Mouse (Mus musculus) layer of hippocampus, postnatal 36 days (tissue): ENCODE data around the gene Ppp2ca. TPM values are rescaled to one million over a fixed set of nuclear protein-coding genes. Genes with fewer than 3 reads are reported as not detected.
A peak's percentile ranks its signal among the peaks of the same experiment; 100 is the strongest.
"Not testable (repeated sequence)": the region's sequence is repeated elsewhere in the genome, so short reads cannot be mapped to it uniquely, and the experiment has no call there.

Experiments
- DNase-seq, 2 experiments: peaks; one replicate each; pipeline ENCODE4 v3.0.0; 2022
- total RNA-seq, 2 experiments: library from RNA; stranded (reverse); gene quantifications; 2 replicates each; pipeline ENCODE4 v1.2.3; 2021

Ppp2ca gene
- total RNA-seq, 2 experiments from 2014 or later = 112 to 117 TPM

DNA sequence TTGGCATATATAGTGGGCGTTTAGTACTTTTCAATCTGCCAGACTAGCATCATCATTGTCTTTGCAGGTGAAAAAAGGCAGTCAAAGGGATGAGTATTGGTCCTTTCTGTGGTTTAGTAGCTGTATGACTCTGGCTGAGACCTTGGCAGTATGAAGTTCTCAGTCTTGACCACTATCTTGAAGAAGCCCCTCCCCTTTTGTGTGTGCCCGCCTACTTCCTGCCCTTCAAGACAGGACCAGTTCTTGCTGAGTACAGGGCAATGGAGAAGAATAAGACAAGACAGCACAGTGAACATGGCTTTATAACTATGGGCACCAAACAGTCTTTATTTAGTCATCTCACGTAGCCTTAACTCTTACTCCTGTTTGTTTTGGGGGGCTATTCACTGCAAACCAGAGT lies 1.5 kb upstream of the Ppp2ca start:
- no peak for DNase-seq

DNA sequence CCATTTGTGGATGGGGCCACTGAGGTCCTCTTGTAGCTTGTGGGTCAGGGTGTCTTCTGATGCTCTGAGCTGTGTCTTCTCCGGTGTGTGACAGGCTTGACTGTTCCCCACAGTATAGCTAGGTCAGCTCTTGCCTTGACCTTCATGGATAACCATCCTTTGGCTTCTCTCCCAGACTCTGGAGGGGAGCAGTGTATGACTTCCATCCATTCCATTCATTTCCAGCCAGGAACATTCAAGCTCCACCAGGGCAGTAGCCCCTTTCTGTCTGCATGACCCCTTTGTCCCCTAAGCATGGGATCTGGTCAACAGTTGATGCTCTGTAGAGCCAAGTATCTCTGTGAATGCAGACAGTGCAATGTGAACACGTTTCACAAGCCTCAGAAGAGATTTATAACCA lies 885 bp upstream of the Ppp2ca start:
- DNase-seq = no peak

DNA sequence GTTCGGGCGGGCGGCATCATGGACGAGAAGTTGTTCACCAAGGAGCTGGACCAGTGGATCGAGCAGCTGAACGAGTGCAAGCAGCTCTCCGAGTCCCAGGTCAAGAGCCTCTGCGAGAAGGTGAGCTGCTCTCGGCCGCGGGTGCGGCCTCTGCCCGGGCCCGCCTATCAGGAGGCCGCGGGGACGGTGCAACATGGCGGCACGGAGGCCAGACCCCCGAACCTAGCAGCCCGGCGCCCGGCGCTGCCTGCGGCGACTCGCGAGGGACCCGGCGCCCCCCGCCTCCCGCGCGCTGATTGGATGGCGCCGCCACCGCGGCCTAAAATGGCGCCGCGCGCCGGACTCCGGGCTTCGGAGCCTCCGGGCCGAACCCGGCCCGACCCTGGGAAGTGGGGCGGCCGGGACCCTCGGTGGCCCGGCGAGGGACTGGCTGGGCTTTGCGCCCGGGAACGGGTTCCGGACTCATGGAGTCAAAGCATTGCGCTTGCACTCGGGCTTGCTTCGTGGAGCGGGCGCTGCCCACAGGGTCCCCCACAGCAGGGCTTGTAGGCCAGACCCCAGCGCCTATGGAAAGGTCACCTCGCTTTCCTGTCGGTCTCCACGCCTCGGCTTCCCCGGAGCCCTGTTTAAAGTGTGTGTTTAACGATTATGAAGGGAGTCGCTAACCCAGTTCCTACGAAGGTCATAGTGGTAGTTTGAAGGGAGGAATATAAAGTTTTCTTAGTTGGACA lies 715 bp downstream of the Ppp2ca start:
- DNase-seq = peak; percentile 67 to 71

DNA sequence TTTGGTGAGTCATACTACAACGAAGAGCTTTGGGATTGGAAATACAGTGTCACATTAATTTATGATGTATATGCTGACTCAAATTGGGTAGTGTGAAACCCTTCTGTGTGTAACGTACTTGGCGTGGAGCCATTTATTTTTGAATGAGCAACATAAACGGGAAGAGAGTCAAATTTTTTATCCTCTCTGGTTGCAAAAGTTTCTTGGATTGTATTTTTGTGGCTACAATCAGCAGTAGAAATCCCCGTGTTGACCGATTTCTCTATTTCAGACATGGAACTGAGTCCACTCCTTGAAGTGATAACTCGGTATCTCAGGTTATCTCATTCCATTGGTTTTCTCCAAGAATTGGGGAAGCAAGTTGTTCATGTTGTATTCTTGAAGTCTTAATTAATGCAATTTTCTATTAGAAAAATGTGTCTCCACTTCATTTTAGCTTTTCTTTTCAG lies 1.3 kb downstream of the Ppp2ca start:
- no peak for DNase-seq

DNA sequence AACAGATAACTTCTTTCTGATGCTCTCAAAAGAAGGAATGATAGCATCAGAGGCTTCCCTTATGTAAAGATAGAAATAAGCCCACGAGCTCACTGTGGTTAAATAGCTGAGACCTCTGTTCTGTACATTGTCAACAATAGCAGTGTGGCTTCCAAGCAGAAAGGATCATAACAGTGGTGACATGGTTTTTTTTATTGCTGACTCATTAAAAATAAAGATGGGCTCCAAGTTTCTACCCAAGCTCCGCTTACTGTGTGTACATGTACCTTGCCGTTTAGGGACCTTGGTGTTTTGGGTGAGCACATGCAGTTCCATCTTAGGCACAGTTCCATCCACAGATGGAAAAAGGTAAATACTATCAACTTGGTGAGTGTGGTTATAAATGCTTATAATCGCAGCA lies 4.5 kb downstream of the Ppp2ca start:
- no peak for DNase-seq

DNA sequence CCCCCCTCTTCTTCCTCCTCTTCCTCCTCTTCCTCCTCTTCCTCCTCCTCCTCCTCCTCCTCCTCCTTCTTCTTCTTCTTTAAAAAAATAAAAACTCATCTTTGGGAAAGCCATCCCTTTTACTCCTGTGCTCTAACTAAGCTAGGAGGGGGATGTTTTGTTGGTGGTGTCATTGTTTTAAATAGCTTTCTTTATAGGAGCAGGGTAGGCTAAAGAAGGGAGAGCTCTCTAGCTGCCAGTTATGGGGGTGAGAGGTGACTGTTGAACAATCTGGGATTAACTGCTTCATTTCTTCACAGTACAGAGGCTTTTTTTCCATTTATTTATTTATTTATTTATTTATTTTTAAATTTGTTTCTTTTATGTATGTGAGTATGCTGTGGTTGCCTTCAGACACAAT lies 7.0 kb downstream of the Ppp2ca start:
- no peak for DNase-seq

DNA sequence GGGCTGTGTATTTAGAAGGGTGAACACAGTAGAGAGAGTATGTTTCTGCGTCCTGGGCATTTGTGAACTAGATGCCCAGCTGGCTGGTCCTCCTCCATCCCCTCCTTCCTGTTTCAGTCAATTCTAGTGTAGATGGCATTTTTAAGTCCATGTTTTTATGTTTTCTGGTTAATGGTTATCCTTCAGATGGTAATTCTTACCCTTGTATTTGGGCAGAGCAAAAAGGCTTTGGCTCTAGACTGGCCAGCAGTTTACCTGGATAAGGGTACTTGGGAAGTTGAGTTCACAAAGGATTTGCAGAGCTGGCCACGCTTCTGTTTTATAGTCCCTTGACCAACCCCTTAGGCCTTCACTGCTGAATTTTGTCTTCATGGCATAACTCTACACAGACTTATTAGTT lies 7.6 kb downstream of the Ppp2ca start:
- no peak for DNase-seq

DNA sequence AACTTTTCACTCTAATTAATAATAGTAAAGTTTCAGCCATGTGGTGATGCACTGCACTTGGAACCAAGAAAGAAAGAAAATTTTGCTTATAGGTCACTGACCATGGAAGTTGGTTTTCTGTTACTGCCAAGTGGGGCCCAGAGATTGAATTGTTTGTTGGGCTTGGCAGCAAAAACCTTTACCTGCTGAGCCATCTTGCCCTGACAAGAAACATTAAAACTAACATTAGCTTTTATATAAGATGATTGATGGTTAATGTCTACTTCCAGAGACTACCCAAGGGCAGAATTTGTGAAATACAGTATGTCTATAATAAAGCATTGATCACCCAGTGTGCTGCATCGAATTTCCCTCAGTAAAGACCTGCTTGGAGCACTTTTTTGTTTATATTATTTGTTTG lies 8.0 kb downstream of the Ppp2ca start:
- DNase-seq = no peak

DNA sequence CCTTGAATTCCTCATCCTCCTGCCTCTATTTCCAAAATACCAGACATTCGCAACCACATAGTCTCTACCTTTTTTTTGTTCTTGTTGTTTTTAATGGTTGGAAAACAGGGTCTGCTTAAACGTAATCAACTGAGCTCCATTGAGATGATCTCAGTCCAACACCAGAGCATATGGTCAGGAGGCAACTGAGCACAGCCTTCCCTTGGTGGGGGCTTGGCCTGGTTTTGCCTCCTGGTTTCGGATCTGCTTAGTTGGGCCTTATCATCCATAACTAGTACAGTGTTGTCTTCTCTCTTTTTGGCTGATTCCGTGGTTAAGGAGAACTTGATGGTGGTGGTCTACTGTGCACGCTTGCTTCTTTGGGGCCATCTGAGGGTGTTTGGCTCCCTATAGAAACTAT lies 10.3 kb downstream of the Ppp2ca start:
- DNase-seq = no peak

DNA sequence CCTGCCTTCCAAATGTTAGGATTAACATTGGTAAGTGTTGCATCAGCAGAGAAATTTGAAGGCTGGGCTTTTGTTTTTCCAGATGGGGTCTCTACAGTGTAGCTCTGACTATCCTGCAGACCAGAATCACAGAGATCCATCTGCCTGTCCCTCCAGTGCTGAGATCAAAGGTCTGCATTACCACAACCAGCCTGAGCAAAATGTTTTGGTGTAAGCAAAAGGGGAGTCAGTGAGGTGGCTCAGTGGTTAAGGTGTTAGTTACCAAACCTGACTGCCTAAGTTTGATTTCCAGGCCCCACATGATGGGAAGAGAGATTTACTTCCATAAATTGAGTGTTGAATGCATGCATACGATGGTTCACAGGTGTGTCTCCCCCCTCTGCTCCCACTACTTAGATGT lies 10.9 kb downstream of the Ppp2ca start:
- DNase-seq = no peak

DNA sequence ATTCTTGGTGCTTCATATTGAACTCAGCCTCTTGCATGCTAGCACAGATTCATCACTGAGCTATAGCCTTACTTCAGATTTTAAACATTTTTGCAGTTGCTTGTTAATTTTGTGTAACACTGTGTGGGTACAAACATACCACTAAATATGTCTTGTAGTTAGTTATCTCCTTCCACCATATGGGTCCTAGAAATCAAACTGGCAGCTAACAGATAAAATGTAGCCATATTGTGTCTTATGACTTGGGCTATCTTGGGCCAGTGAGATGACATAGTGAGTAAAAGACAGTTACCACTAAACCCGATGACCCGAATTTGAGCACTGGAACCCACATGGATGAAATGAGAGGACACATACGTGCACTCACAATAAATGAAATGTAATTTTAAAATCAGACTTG lies 17.0 kb downstream of the Ppp2ca start:
- DNase-seq = no peak

DNA sequence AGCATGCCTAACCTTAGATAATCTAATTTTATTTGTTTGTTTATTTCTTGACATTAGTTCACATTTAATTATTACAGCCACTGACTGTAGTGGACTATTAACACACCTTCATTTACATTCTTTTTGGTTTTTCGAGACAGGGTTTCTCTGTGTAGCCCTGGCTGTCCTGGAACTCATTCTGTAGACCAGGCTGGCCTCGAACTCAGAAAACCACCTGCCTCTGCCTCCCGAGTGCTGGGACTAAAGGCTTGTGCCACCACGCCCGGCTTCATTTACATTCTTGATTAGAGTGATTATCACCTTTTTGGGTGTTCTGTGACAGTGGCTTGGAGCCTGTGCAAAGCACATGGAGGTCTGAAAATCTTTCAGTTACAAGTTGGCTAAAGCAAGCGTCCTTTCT lies 17.6 kb downstream of the Ppp2ca start:
- DNase-seq = not testable (repeated sequence)

DNA sequence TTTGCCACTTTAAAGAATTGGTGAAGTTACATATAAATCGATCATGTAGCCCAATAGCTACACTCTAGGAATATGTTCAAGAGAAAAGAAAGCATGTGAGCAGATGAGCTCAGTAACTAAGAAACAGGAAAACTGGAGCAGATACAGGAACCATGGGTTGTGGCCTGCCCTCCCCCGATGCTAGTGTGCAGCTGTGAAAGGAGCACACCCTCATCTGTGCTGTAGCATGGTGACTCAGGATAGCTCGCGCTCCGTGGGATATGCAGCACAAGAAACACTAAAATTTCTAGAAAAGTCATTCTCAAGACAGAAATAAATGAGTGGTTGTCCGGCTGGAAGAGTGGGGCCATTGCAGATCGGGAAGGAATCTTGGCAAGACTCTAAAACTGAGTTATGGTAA lies 18.7 kb downstream of the Ppp2ca start:
- no peak for DNase-seq

DNA sequence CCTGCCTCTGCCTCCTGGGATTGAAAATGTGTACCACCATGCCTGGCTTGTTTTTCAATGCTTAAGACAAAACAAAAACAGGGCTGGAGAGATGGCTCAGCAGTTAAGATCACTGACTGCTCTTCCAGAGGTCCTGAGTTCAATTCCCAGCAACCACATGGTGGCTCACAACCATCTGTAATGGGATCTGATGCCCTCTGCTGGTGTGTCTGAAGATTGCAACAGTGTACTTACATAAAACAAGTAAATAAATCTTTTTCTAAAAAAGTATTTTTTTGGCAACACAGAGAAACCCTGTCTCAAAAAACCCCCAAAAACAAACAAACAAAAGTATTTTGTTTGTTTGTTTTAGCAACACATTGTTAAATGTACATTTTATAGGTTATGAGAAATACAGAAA lies 21.9 kb downstream of the Ppp2ca start:
- not testable (repeated sequence) for DNase-seq

DNA sequence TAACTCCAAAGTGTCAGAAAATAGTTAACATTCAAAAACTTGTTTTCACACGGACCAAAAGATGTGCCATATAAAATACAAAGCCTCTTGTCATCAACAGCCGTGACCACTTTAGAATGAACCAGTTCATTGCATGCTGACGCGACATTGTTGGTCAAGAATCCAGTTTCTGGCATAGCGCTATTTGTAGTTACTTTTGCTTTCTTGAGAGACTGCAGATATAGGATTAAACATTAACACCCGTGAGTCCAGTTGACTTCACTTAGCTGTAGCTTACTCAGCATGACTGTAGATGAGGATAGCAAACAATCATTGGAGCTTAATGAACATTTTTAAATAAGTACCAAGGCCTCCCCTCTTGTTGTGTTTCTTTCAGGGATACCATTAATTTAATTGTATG lies 23.6 kb downstream of the Ppp2ca start:
- no peak for DNase-seq

DNA sequence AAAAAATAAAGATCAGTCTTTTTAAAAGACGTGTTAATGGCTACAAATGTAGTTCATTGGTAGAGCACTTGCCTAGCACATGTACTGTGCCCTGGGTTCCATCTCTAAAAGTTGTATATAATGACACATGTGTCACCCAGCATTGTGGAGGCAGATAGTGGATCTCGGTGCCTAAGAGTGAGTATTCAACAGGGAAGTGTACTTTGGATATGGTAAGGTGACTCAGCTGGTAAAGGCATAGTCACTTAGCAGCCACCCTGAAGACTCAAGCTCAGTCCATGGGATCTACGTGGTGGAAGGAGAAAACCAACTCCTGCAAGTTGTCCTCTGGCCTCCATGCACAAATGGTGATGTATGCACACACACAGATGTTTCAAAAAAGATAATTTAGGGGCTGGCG lies 26.0 kb downstream of the Ppp2ca start:
- no peak for DNase-seq

DNA sequence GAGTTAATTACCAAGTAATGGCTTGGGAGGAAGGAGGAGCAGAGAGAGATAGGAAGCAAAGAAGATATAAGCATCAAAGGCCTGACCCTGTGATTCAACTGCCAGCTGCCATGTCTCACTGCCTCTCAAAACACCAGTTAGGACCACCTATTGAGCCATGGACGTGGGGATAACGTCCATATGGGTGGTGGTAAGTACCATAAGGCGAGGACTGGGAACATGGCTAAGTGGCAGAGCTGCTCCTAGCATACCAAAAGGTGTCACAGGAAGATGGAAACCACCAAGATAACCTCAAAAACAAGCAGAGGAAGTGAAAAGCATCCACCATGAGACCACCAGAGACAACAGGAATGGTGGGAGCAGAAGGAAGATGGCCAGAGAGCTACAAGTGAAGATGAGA lies 28.7 kb downstream of the Ppp2ca start:
- DNase-seq = no peak

DNA sequence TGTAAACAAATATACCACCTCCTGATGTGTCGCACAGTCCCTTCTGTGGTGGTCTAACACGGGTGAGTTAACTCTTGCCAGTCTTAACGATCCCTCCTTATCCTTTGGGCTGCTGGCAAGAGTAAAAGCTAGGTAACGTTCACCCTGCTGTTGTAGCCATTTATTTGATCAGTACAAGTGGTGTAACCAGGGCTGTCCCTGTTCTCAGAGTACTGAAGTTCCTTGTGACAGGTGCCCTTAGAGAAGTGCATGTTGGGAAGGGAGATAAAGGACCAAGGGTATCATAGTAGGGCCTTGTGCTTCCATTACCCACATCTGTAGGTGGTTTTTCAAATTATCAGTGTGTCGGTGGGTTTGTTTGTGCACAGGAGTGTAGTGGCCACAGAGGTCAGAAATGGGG lies 29.3 kb downstream of the Ppp2ca start:
- DNase-seq = no peak

DNA sequence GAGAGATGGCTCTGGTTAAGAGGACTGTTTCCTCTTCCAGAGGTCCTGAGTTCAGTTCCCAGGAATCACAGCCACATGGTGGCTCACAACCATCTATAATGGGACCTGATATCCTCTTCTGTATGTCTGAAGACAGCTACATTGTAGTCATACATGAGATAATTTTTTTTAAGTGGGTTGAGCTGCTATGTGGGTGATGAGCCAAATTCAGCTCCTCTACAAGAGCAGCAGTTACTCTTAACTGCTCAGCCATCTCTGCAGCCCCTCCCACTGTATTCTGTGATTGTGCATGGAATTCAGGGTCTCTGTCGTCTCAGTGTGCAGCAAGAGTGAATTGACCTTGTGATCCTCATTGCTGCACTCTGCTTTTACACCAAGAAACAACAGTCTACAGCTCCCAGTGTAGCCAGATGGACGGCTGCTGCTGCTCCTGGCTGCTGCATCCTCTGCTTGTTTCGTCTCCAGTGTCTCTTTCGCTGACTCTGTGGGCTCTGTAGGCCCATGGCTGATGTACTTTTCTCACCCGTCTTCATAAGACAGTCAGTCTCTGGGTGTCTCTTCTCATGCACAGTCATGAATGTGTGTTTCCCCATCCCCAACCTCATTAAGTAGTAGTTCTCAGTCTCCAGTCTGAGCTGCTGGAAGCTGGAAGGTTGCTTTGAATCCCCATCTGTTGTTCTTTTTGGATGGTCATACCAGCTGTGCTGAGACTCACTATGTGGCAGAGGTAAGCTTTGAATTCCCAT lies 30.0 kb downstream of the Ppp2ca start:
- DNase-seq = peak in 1 of 2 experiments; percentile 7

DNA sequence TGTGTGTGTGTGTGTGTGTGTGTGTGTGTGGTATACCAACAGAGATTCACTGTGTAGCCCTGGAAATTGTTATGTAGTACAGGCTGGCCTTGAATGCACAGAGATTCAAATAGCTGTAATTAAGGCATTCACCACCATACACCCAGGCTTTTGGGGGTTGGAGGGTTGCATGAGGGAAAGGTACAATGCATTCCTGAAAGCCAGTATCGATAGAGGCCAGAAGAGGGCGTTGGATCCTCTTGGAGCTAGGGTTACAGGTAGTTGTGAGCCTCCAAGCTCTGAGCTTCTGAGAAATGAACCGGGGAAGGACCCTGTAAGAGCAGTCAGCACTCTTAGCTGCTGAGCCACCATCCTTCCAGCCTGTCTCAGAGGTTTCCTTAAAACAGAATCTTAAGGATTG lies 30.7 kb downstream of the Ppp2ca start:
- DNase-seq = no peak

DNA sequence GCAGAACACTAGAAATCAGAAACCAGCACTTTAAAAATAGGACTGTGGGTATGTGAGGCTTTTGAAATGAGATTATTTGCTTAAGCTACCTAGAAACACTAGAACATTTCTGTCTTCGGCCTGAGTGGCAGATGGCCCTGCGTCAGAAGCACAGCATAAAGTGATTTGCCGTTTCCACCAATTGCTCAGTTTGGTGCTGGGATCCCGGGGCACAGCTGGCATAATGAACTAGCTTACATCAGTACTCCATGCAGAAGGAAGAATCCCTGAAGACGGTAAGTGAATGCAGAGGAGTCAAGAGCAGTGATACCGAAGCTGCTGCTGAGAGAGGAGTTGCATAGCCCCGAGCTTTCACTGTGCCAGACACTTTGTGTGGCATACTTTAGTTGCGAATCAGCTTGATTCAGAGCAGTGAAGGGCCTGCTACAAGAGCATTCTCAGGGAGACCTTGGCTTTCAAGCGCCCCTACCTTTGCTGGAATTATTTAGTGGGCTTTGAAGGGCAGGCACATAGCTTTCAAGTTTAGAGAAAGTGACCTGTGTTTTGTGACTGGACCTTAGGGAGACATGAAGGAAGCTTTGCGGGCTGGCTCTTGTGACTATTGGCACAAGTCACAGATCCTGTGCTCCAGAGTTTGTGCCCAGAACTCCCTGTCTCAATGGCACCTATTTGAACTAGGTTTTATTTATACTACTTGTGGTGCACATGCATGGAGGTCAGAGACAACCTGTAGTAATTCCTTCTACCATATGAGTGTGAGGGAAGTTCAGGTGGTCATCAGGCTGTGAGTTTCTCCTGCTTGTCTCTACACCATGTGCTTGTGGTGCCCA lies 31.4 kb downstream of the Ppp2ca start:
- DNase-seq = peak; percentile 44 to 51

DNA sequence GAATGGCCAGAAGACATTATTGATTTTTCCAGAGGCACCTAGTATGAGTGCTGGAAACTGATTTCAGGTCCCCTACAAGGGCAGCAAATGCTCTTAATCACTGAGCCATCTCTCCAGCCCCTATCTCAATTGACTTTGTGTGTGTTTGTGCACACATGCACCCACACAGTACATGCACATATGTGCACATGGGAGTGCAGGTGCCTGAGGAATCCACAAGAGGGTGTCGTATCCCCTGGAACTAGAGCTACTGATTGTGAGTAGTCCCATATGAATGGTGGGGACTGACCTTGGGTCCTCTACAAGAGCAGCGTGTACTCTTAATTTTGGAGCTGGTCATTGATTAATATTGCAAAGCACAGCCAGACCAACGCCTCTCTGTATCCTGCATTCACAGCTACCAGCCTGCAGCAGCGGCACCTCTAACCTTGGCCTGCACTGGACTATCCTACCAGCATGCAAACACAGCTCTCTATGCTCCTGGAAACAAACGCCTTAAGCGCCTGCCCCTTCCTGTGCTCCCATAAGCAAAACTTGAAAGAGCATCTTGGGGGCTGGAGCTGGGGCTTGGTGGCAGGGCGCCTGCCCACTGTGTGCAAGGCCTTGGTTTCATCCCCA lies 32.1 kb downstream of the Ppp2ca start:
- DNase-seq = no peak

DNA sequence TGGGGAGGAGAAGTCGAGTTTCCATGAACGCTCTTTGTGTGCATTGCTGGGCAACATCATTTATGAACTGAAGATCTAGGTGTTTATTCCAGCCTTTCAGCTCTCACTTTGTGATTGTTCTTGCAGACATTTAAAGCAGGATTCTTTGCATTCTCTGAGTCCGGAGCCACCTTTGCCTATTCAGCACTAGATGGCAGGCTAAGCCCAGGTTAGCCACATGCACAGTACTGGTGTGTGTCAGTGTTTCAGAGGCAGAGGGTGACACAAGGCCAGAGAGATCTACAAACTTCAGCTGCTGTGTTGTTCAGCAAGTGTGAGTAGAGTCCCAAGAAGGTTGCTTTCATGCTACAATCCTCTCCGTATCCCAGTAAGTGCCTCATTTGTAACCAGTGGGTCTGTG lies 45.2 kb downstream of the Ppp2ca start:
- DNase-seq = peak; percentile 33 to 50
